Mouse (Mus musculus) thymus, adult 2 months (tissue): Measurements from ENCODE around the gene Pyroxd2. TPM values are rescaled to one million over a fixed set of nuclear protein-coding genes. Genes with fewer than 3 reads are reported as not detected.

Source experiments
- DNase-seq: peaks from one replicate; pipeline ENCODE4 v3.0.0; 2021
- H3K27ac ChIP-seq: fragments of 200-500 bp; 2 replicates; pipeline ENCODE4 v1.5.1; 2012; ENCODE audit warnings: low read length, control low read depth; ENCODE audit not compliant: control insufficient read depth, insufficient read depth
- H3K27me3 ChIP-seq: fragments of 200-500 bp; 2 replicates; pipeline ENCODE4 v1.6.1; 2012; ENCODE audit warnings: mild to moderate bottlenecking, low read length, moderate library complexity, mixed read lengths; ENCODE audit not compliant: control insufficient read depth, insufficient read depth
- H3K36me3 ChIP-seq: fragments of 200-500 bp; 2 replicates; pipeline ENCODE4 v1.6.1; 2012; ENCODE audit warnings: mild to moderate bottlenecking, low read length, moderate library complexity; ENCODE audit not compliant: control insufficient read depth, insufficient read depth
- H3K4me1 ChIP-seq: fragments of 200-500 bp; replicated peaks from 2 replicates; pipeline ENCODE4 v1.6.1; 2012; ENCODE audit warnings: low read length; ENCODE audit not compliant: control insufficient read depth, insufficient read depth
- H3K4me3 ChIP-seq: fragments of 200-500 bp; 2 replicates; pipeline ENCODE4 v1.5.1; 2012; ENCODE audit warnings: mild to moderate bottlenecking, low read length, control low read depth, moderate library complexity; ENCODE audit not compliant: control insufficient read depth, insufficient read depth
- CTCF ChIP-seq: fragments of 200-500 bp; IDR thresholded peaks from 2 replicates; pipeline ENCODE4 v1.5.1; 2012; ENCODE audit warnings: mild to moderate bottlenecking, control low read depth, low read length, moderate library complexity, borderline replicate concordance; ENCODE audit not compliant: control insufficient read depth, poor library complexity, insufficient read depth; ENCODE audit errors: extremely low read depth
- POLR2A ChIP-seq: fragments of 200-500 bp; IDR thresholded peaks from 2 replicates; pipeline ENCODE4 v1.6.1; 2012; ENCODE audit warnings: mild to moderate bottlenecking, low read length, control low read depth, moderate library complexity; ENCODE audit not compliant: control insufficient read depth, poor library complexity, insufficient read depth; ENCODE audit errors: extremely low read depth
- WGBS: fragments of 180-500 bp; shearing (Covaris S2); methylation state at CpG from one replicate; pipeline ENCODE4 v1.1.7; 2018; 5-methylcytosine and 5-hydroxymethylcytosine counted together
- polyA plus RNA-seq: library from polyadenylated mRNA; depleted of rRNA; stranded (reverse); fragments of >200 nt; gene quantifications from 2 replicates; pipeline ENCODE4 v1.2.3, GENCODE M21; 2012; rRNA removed

The Pyroxd2 gene
- polyA plus RNA-seq, 1 experiment = 6.2 TPM

- no peak overlapping the region for H3K27ac ChIP-seq
- DNase-seq = no peak
- WGBS = 88% methylated on average over 3 of the region's 3 CpGs
- TF ChIP-seq CTCF = no peak
- TF ChIP-seq POLR2A = no peak
- H3K4me1 ChIP-seq = no peaks in the 10 kb centered on the region
- H3K27me3 ChIP-seq = no peaks in the 10 kb centered on the region
- H3K36me3 ChIP-seq = no peaks in the 10 kb centered on the region
- no peak overlapping the region for H3K4me3 ChIP-seq
Observed at GRCm38 (mm10) chr19:42677452-42677851, 75.1 kb downstream of the Pyroxd2 start.

- H3K4me1 ChIP-seq = no peaks in the 10 kb centered on the region
- H3K27ac ChIP-seq = no peak overlapping the region
- DNase-seq = no peak
- no peaks in the 10 kb centered on the region for H3K36me3 ChIP-seq
- 72% methylated on average over 3 of the region's 3 CpGs for WGBS
- H3K4me3 ChIP-seq = no peak overlapping the region
- no peaks in the 10 kb centered on the region for H3K27me3 ChIP-seq
- TF ChIP-seq POLR2A = no peak
- TF ChIP-seq CTCF = no peak
Observed at GRCm38 (mm10) chr19:42676931-42677330, 75.6 kb downstream of the Pyroxd2 start.

Other genes with a start within 250 kb of the Pyroxd2 start
- gene R3hcc1l, start 234.0 kb downstream of the Pyroxd2 start, polyA plus RNA-seq = 6.3 and 7.7 TPM in 2 replicates
- gene Loxl4, start 140.0 kb downstream of the Pyroxd2 start, polyA plus RNA-seq = 0.66 and 0.89 TPM in 2 replicates
- gene Hps1, start 27.2 kb upstream of the Pyroxd2 start, polyA plus RNA-seq = 46.2 and 49.5 TPM in 2 replicates